Mouse (Mus musculus) CH12.LX (cell line): ENCODE data around the gene Wdr4. TPM values are rescaled to one million over a fixed set of nuclear protein-coding genes. Genes with fewer than 3 reads are reported as not detected.
A peak's percentile ranks its signal among the peaks of the same experiment; 100 is the strongest.

Experiments used
- DNase-seq: peaks from one replicate; pipeline ENCODE4 v3.0.0-alpha.2; 2013; ENCODE audit errors: extremely low read depth
- H3K27ac ChIP-seq: 2 replicates; pipeline ENCODE4 v1.5.1; 2012; ENCODE audit warnings: low read depth, mild to moderate bottlenecking, control low read depth, moderate library complexity; ENCODE audit not compliant: insufficient read depth
- H3K27me3 ChIP-seq: replicated peaks from 2 replicates; pipeline ENCODE3; 2012; ENCODE audit warnings: inconsistent platforms
- H3K36me3 ChIP-seq, 2 experiments: replicated peaks in 1 of 2; 2 replicates each; pipeline versions ENCODE3 to v1.6.1; 2012; ENCODE audit warnings: inconsistent platforms in 1 of 2, low read length in 1 of 2, mild to moderate bottlenecking in 1 of 2, mixed read lengths in 1 of 2, moderate library complexity in 1 of 2; ENCODE audit not compliant: control insufficient read depth in 1 of 2, insufficient read depth in 1 of 2
- H3K4me1 ChIP-seq, 2 experiments: 2 replicates each; pipeline ENCODE4 v1.6.1; 2012; ENCODE audit warnings: inconsistent platforms in 1 of 2, moderate library complexity in 1 of 2; ENCODE audit not compliant: insufficient read depth in 2 of 2, control insufficient read depth in 1 of 2
- H3K4me2 ChIP-seq: 2 replicates; pipeline ENCODE4 v1.6.1; 2012; ENCODE audit warnings: low read depth, mild to moderate bottlenecking, control low read depth; ENCODE audit not compliant: poor library complexity, insufficient read depth, severe bottlenecking
- H3K4me3 ChIP-seq, 3 experiments: fragments of 150-350 bp in 1 of 3; sonication (generic) in 1 of 3; replicated peaks in 1 of 3; 2 replicates each; pipeline versions ENCODE3 to v1.5.1; 2011 to 2012; ENCODE audit warnings: low read depth in 2 of 3, low read length in 2 of 3, mild to moderate bottlenecking in 2 of 3, moderate library complexity in 2 of 3, control low read depth in 1 of 3, improper control_type of control experiment in 1 of 3, inconsistent platforms in 1 of 3, mixed read lengths in 1 of 3; ENCODE audit not compliant: poor library complexity in 1 of 3
- H3K79me2 ChIP-seq: replicated peaks from 2 replicates; pipeline ENCODE4 v1.6.1; 2012; ENCODE audit warnings: mild to moderate bottlenecking, moderate library complexity; ENCODE audit not compliant: control insufficient read depth, poor library complexity, insufficient read depth, severe bottlenecking; ENCODE audit errors: extremely low read depth
- H3K9ac ChIP-seq: 2 replicates; pipeline ENCODE4 v1.6.1; 2012; ENCODE audit warnings: low read depth, mild to moderate bottlenecking, control low read depth, moderate library complexity; ENCODE audit not compliant: insufficient read depth
- H3K9me3 ChIP-seq: replicated peaks from 2 replicates; pipeline ENCODE3; 2012; ENCODE audit warnings: low read length, inconsistent platforms, mixed read lengths
- BHLHE40 ChIP-seq: IDR thresholded peaks from 2 replicates; pipeline ENCODE4 v1.6.1; 2011; ENCODE audit warnings: mild to moderate bottlenecking, low read depth, low read length, improper control_type of control experiment
- CHD1 ChIP-seq: IDR thresholded peaks from 2 replicates; pipeline ENCODE4 v1.6.1; 2012; ENCODE audit warnings: low read depth, low read length, improper control_type of control experiment, inconsistent platforms
- CTCF ChIP-seq, 2 experiments: IDR thresholded peaks in 1 of 2; conservative IDR thresholded peaks in 1 of 2; 2 replicates each; pipeline ENCODE4 v1.5.1; 2011 to 2012; ENCODE audit warnings: low read depth in 2 of 2, low read length in 2 of 2, improper control_type of control experiment in 1 of 2, inconsistent platforms in 1 of 2, mild to moderate bottlenecking in 1 of 2, moderate library complexity in 1 of 2
- ELF1 ChIP-seq: IDR thresholded peaks from 2 replicates; pipeline ENCODE4 v1.6.1; 2014; ENCODE audit warnings: low read depth, mild to moderate bottlenecking, inconsistent platforms, low read length, improper control_type of control experiment
- EP300 ChIP-seq: IDR thresholded peaks from 2 replicates; pipeline ENCODE4 v1.6.1; 2011; ENCODE audit warnings: low read length, improper control_type of control experiment
- ETS1 ChIP-seq: conservative IDR thresholded peaks from 2 replicates; pipeline ENCODE4 v1.6.1; 2012; ENCODE audit warnings: low read depth, mild to moderate bottlenecking, inconsistent platforms, low read length, improper control_type of control experiment, moderate library complexity
- JUN ChIP-seq: IDR thresholded peaks from 2 replicates; pipeline ENCODE4 v1.6.1; 2011; ENCODE audit warnings: low read depth, mild to moderate bottlenecking, low read length, improper control_type of control experiment, moderate library complexity; ENCODE audit not compliant: insufficient read depth
- JUND ChIP-seq: conservative IDR thresholded peaks from 2 replicates; pipeline ENCODE4 v1.6.1; 2011; ENCODE audit warnings: low read depth, low read length, improper control_type of control experiment
- KAT2A ChIP-seq: IDR thresholded peaks from 2 replicates; pipeline ENCODE4 v1.6.1; 2012; ENCODE audit warnings: low read length, improper control_type of control experiment, inconsistent platforms; ENCODE audit not compliant: insufficient replicate concordance
- MAFK ChIP-seq: IDR thresholded peaks from 2 replicates; pipeline ENCODE4 v1.6.1; 2011; ENCODE audit warnings: low read length, improper control_type of control experiment; ENCODE audit not compliant: insufficient replicate concordance
- MAX ChIP-seq: IDR thresholded peaks from 2 replicates; pipeline ENCODE4 v1.6.1; 2011; ENCODE audit warnings: low read length, improper control_type of control experiment
- MEF2A ChIP-seq: IDR thresholded peaks from 2 replicates; pipeline ENCODE4 v1.6.1; 2014; ENCODE audit warnings: low read depth, mild to moderate bottlenecking, inconsistent platforms, low read length, improper control_type of control experiment, borderline replicate concordance
- MXI1 ChIP-seq: IDR thresholded peaks from 2 replicates; pipeline ENCODE4 v1.6.1; 2011; ENCODE audit warnings: mild to moderate bottlenecking, low read depth, low read length, improper control_type of control experiment
- MYC ChIP-seq: IDR thresholded peaks from 2 replicates; pipeline ENCODE4 v1.6.1; 2011; ENCODE audit warnings: low read depth, mild to moderate bottlenecking, improper control_type of control experiment, low read length
- NRF1 ChIP-seq: IDR thresholded peaks from 2 replicates; pipeline ENCODE4 v1.6.1; 2014; ENCODE audit warnings: low read depth, mild to moderate bottlenecking, inconsistent platforms, low read length, improper control_type of control experiment, moderate library complexity
- POLR2A ChIP-seq: IDR thresholded peaks from 2 replicates; pipeline ENCODE4 v1.6.1; 2011; ENCODE audit warnings: low read depth, mild to moderate bottlenecking, improper control_type of control experiment, low read length
- POLR2AphosphoS2 ChIP-seq: IDR thresholded peaks from 2 replicates; pipeline ENCODE4 v1.6.1; 2011; ENCODE audit warnings: low read depth, low read length, improper control_type of control experiment
- RAD21 ChIP-seq: IDR thresholded peaks from 2 replicates; pipeline ENCODE4 v1.6.1; 2011; ENCODE audit warnings: low read depth, mild to moderate bottlenecking, low read length, improper control_type of control experiment, moderate library complexity
- SIN3A ChIP-seq: IDR thresholded peaks from 2 replicates; pipeline ENCODE4 v1.6.1; 2012; ENCODE audit warnings: low read length, improper control_type of control experiment, inconsistent platforms
- SMC3 ChIP-seq: IDR thresholded peaks from 2 replicates; pipeline ENCODE4 v1.6.1; 2011; ENCODE audit warnings: low read depth, low read length, improper control_type of control experiment
- USF1 ChIP-seq: IDR thresholded peaks from 2 replicates; pipeline ENCODE4 v1.6.1; 2014; ENCODE audit warnings: low read depth, mild to moderate bottlenecking, inconsistent platforms, low read length, improper control_type of control experiment
- ZC3H11A ChIP-seq: IDR thresholded peaks from 2 replicates; pipeline ENCODE4 v1.6.1; 2012; ENCODE audit warnings: low read depth, mild to moderate bottlenecking, inconsistent platforms, low read length, improper control_type of control experiment
- ZMIZ1 ChIP-seq: IDR thresholded peaks from 2 replicates; pipeline ENCODE4 v1.6.1; 2012; ENCODE audit warnings: low read depth, mild to moderate bottlenecking, inconsistent platforms, low read length, improper control_type of control experiment
- dilution Hi-C: fragments of 300-500 bp; cut with MboI; formaldehyde crosslinking; loops from 2 replicates; pipeline ENCODE4 v1.14.3; 2020; ENCODE audit warnings: low sequenced_read_pairs; ENCODE audit not compliant: extremely low pct_unique_long_range_greater_than_20kb, extremely low pct_ligation_motif_present
- in situ Hi-C: fragments of 300-500 bp; cut with MboI; formaldehyde crosslinking; loops from 3 replicates; pipeline ENCODE4 v1.14.3; 2019; ENCODE audit warnings: low sequenced_read_pairs, low pct_ligation_motif_present, low pct_unique_long_range_greater_than_20kb, mixed read lengths
- polyA plus RNA-seq: library from polyadenylated mRNA; unstranded; fragments of >175 nt; gene quantifications from 2 replicates; pipeline ENCODE4 v1.2.1, GENCODE M21; 2012; ENCODE audit warnings: low read depth; ENCODE audit not compliant: insufficient read length
- total RNA-seq, 2 experiments: library from RNA; depleted of rRNA; stranded (reverse); fragments of 300-350 nt in 1 of 2; fragments of >200 nt in 1 of 2; gene quantifications; 2 replicates each; pipeline ENCODE4 v1.2.3; 2012 to 2014

The Wdr4 gene
- total and polyA plus RNA-seq, 3 experiments = 48.3 to 56.2 (median 51.4) TPM

DNA sequence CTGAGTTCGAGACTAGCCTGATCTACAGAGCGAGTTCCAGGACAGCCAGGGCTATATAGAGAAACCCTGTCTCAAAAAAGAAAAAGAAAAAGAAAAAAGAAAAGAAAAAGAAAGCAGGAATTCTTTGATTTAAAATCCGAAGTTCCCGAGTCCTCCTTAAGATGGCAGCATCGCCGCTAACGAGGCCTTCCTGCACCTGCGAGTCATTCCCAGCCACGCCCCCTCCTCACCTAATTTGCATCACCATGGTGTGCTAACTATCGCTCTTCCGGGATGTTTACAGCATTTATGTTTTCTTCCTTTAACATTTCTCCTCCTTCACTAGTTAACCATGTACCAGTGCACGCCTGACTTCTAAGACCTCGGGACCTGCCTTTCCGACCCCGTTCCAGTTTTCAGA lies 9.5 kb upstream of the Wdr4 start:
- no peaks in the 10 kb centered on the region for H3K27me3 ChIP-seq
- H3K36me3 ChIP-seq = peaks cover 42 to 77% of the 10 kb centered on the region in 2 experiments
- H3K79me2 ChIP-seq = peaks cover 8% of the 10 kb centered on the region; the same call in 1 of the 2 replicates
- peak overlapping the region in 1 of 3 experiments; percentile 30 for H3K4me3 ChIP-seq
- no peak overlapping the region for H3K9ac ChIP-seq
- peak; percentile 77 for DNase-seq
- TF ChIP-seq RAD21 (peak; percentile 70), MEF2A (no peak), CHD1 (no peak), JUN (no peak), ETS1 (no peak), SIN3A (no peak), SMC3 (peak; percentile 56), ZC3H11A (no peak), BHLHE40 (peak; percentile 44; the same call in 1 of the 2 replicates), USF1 (no peak), MXI1 (no peak), EP300 (no peak), POLR2A (peak; percentile 41; the same call in 1 of the 2 replicates), ELF1 (peak; percentile 79), MAX (no peak), NRF1 (no peak), ZMIZ1 (no peak), CTCF (conservative IDR thresholded peaks at IDR 0.05 in 1 of 2, IDR thresholded peaks at IDR 0.05 in 1 of 2; ENCODE audit: low read depth in 2 of 2, low read length in 2 of 2) (peak in 1 of 2 experiments; percentile 69; a peak in 2 of 4 replicates)
- dilution Hi-C loops (no loop called here), in situ Hi-C loops (no loop called here)
- peaks cover 0 to 23% of the 10 kb centered on the region in 2 experiments; a peak in 2 of 4 replicates for H3K4me1 ChIP-seq
- no peaks in the 10 kb centered on the region for H3K9me3 ChIP-seq
- peak overlapping the region; percentile 25; the same call in 1 of the 2 replicates for H3K4me2 ChIP-seq
- no peak overlapping the region for H3K27ac ChIP-seq

GRCm38 (mm10) chr17:31525816-31526215 lies 6.0 kb upstream of the Wdr4 start:
- in situ Hi-C loops = no loop called here
- TF ChIP-seq MYC (no peak), KAT2A (no peak), MAFK (no peak), JUN (no peak), POLR2AphosphoS2 (no peak), JUND (no peak), EP300 (no peak), NRF1 (no peak)
- Histone ChIP-seq H3K9me3 (no peaks in the 10 kb centered on the region), H3K79me2 (peaks cover 21% of the 10 kb centered on the region), H3K36me3 (peaks cover 45 to 81% of the 10 kb centered on the region in 2 experiments), H3K27ac (no peak overlapping the region), H3K27me3 (no peaks in the 10 kb centered on the region), H3K4me1 (peaks cover 0 to 43% of the 10 kb centered on the region in 2 experiments; a peak in 2 of 4 replicates), H3K4me2 (no peak overlapping the region), H3K9ac (no peak overlapping the region), H3K4me3 (no peak overlapping the region)
- DNase-seq = no peak
- dilution Hi-C loops = no loop called here
